Mouse (Mus musculus) G1E-ER4 (cell line): ENCODE results near the gene Gtpbp6. TPM values are rescaled to one million over a fixed set of nuclear protein-coding genes. Genes with fewer than 3 reads are reported as not detected.
"Not testable (repeated sequence)": the region's sequence is repeated elsewhere in the genome, so short reads cannot be mapped to it uniquely, and the experiment has no call there.

Experiments
- GATA1 ChIP-seq: IDR thresholded peaks from one replicate; pipeline ENCODE4 v1.8.0; 2012; ENCODE audit warnings: low read length, inconsistent platforms
- polyA plus RNA-seq: library from polyadenylated mRNA; stranded (reverse); fragments of >175 nt; gene quantifications from 2 replicates; pipeline ENCODE4 v1.2.3, GENCODE M21; 2012

Gtpbp6 gene
- polyA plus RNA-seq, 1 experiment: 43.7 TPM

DNA sequence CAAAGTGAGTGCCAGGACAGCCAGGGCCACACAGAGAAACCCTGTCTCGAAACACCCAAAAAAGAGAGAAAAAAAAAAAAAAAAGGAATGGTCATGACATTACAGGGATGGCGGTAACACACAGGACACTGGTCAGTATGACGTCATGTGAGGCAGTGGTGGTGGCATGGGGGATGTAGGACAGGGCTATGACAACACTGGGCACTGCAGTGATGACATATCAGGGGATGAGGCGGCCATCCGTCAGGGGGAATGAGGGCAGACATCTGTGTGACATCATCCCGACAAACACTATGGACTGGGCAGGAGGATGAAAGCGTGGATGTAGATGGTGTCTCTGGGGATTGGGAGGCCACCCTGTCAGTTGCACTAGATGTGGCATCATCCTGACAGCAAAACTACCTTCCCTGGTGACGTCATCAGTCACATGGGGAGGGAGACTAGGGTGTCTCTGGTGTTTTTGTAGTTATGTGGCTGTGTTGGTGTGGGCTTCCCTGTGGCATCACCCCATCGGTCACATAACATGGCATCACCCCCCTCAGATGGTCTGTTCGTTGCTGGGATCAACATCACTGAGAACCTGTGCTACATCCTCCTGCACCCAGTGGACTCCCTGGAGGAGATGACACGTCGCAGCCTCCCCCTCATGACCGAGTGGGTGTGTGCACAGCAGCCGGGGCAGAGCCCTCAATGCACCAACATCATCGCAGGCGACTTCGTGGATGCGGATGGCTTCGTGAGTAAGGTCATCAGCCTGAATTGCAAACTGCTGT, 5.0 kb downstream of the Gtpbp6 start:
- TF ChIP-seq GATA1: no peak

DNA sequence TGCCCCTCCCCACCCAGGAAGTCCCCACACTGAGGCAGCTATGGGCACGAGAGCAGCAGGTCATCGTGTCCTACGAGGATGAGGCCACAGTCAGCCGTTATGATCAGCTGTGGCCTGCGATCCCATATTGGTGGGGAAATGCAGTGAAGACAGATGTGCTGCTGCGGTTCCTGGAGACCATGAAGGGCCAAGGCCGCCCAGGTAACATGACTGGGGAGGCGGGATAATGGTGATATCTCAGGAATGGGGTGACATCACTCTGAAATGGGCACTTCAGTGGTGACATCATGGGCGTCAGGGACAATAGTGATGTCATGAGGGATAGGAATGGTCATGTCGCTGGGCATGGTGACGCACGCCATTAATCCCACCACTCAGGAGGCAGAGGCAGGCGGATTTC, 5.6 kb downstream of the Gtpbp6 start:
- TF ChIP-seq GATA1: no peak

DNA sequence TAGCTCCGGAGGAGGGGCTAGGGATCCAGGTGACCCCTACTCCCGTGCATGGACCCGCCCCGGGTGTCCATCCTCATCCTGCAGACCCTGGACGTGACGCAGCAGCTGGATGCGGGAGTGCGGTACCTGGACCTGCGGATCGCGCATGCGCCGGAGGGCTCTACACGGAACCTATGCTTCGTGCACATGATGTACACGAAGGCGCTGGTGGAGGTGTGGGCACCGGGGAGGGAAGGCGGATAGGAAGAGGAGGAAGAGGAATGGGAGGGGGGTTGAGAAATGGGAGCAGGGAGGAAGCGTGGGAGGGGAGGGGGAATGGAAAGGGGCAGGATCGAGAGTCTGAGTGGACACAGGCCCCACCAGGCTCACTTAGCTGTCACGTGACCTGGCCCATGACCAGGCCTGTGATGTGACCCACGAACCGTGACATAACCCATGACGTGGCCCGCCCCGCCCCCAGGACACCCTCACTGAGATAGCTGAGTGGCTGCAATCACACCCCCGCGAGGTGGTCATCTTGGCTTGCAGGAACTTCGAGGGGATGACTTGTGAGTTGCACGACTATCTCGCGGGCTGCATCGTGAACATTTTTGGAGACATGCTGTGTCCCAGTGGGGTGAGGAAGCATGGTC, 6.2 kb downstream of the Gtpbp6 start:
- no peak for TF ChIP-seq GATA1

DNA sequence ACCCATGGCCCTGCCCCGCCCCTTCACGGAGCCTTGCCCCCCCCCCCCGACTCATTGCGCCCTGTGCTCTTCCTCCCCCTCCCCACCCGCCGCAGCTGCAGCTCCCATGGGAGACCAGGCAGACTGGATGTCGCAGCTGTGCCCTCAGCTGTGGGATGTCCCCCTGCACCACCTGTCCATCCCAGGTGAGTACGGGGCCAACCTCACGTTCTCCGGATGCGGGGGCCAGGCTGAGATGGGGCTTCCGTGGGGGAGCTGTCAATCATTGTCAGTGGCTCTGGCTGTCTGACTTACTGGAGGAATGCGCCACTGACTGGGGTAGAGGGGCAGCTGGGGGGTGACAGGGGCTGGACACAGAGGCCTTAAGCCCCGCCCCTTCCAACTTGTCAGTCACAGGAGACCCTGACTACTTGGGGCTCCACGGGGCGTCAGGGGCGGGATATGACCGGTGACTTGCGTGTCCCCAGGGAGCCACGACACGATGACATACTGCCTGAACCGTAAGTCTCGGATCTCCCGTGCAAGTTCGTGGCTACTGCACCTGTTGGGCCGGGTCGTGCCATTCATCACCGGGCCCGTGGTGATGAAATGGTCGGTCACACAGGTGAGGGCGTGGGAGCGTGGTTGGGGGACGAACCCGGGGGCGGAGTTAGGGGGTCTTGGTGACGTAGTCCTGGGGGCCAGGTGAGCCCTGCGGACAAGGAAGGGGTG, 6.9 kb downstream of the Gtpbp6 start:
- no peak for TF ChIP-seq GATA1

DNA sequence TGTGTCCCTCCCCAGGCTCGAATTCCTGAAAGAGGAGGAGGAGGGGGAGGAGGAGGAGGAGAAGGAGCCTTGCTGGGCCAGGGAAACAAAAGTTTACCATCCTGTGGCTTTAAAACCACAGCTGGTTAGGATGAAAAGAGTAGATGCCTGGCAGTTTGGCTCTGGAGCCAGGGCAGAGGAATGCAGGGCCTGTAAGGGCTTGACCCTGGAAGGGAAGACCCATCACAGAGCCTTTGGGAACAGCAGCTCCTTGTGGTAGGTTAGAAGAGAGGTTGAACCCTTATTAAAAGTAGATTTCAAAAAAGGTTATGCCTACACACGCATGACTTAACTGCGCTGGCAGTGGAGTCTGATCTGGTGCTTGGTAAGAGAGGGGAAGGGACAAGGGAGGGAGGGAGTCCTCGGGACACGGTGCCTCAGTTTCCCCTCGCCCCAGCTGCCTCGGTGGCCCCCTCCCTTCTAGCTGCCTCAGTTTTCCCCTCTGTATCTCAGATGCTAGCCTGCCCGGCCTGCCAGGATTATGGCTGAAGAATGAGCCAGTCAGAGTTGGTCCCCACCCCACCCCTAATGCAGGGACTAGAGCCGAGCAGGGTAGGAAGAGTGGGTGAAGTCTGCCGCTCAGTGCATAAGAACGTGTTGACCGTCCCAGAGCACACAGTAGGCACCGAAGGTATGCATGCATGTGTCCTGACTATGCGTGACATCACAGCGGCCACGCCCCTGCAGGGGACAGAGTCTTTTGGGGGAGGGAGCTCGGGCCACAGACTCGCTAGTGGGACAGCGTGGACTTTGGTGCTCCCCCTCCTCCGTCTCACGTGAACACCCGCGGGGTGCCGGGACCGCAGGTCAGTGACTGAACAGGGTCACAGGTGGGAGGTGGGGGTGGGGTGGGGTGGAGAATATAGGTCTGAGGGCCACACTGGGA, 8.1 kb downstream of the Gtpbp6 start, which contains the start of gene Plcxd1:
TSS of gene Plcxd1 (plus strand) at position 314 of the 925 bp plus-strand sequence.
- no peak for TF ChIP-seq GATA1

DNA sequence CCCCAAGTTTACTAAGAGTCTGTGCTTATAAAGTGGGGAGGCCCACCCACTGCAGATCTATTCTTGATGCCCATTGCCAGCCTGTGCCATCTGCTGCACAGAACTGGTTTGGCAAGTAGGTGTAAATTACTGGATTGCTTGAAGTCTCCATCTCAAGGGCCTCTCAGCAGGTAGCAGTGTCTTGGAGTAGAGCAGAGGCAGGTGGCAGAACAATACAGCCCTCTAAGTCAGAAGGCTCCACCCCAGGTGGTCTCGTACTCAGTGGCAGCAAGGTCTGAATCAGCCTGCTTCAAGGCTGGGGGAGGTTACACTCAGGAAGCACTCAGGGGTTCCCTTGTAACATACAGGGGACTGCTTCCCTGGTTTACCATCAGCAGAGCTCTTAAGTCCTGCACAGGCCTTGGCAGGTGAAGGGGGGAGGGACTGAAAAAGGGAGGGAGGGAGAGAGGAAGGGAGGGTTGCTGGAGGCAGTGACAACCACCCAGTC, 9.0 kb downstream of the Gtpbp6 start:
- TF ChIP-seq GATA1: no peak

DNA sequence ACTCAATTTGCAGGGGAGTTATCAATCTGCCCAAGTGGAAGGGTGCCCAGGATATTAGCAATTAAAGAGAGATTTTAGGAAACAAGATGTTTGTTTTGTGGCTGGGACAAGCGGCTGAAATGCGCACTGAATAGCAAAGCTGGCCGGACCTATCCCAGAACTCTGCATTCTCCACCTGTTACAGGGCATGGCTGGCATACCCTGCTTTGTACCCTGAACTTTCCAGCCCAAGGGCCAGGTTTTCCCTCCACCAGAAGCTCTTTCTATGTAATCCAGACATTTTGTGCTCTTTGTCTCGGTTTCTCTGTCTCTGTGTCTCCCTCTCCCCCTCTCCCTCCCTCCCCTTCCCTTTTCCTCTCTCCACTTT, 13.2 kb downstream of the Gtpbp6 start:
- no peak for TF ChIP-seq GATA1

DNA sequence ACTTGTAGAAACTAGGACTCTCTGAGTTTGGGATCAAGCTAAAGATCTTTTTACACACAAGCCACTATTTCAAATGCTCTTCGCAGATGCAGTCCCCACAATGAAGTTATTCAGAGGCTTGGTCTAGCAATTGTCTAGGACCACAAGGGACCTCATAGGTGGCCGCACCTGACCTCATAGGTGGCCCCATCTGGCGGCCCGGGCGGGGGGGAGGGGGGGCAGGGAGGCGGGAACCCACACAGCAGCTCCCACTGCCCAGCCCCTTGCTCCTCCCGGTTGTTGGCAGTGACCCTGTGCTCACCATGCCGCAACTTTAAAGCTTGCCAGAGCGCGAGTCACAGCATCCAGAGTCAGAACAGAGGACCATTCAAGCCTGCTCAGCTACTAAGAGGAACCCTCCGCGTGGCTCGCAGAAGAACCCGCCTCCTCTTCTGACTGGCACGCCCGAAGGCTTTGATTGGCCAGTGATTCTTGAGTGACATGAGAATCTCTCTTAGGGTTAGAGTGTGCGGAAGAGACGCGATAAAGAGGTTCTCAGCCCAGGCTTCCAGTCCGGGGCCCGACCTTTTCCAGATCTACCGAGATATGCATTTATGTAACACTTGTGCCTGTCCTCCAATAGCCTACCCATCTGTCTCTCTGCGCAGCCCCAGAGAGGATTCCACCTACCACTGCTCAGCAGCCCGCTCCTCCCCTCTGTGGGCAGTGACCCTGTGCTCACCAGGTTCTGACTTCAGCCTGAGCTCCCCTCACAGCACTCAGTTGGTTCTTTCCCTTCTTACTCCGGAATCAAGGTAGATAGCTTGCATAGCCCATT, 13.8 kb downstream of the Gtpbp6 start, which contains the start of gene Gm35315:
TSS of gene Gm35315 (minus strand) at position 391 of the 817 bp plus-strand sequence.
- no peak for TF ChIP-seq GATA1

DNA sequence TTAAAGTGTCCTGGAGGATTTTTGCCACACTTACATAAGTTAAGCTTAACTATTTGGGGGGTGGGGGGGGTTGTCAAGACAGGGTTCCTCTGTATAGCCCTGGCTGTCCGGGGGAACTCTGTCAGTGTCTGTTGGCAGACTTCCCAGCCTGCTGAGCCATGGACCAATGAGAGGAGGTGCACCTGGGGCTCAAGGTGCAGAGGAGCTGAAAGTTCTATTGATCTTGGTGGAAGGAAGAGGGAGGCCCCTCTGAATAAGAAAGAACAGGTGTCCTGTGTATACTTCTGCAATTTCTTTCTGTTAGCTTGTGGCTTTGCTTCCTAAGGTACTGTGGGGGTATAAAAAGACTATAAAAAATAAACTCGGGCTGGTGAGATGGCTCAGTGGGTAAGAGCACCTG, 16.5 kb downstream of the Gtpbp6 start:
- no peak for TF ChIP-seq GATA1

DNA sequence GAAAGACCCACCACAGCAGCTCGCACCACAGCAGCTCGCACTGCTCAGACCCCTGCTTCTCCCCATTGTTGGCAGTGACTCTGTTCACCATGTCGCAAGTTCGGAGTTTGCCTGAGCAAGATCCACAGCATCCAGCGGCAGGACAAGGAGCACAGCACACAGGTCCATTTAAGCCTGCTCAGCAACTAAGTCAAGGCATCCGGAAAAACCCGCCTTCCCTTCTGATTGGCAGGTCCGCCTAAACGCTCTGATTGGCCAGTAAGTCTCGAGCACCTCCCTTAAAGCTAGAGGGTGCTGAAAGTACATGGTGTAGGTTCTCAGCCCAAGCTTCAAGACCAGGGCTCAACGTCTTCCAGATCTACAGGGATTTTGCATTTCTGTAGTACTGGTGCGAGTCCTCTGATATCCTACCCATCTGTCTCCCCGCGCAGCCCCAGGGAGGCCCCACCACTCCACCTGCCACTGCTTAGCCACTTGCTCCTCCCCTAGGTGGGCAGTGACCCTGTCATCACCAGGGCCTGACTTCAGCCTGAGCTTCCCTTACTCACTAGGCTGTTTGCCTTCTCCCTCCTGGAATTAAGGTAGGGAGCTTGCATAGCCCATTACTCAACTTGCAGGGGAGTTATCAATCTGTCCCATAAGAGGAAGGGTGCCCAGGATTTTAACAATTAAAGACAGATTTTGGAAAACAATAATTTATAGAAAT, 21.7 kb downstream of the Gtpbp6 start:
- no peak for TF ChIP-seq GATA1

DNA sequence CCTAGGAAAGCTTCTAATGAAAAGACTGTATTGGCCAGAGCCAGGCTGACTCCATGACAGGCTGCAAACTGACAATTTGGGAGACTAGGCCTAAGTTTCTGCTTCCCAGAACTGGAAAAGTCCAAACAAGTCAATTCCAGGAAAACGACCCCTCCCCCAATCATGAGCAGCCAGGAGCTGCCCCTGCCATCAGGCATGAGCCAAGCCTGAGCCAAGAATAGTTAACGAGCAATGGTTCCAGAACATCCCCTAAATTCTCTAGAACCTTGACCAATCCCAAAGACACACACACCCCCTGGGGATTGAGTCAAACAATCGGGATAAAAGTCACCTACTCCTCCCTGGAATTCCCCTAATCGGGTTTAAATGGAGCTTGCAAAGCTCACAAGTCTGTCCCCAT, 25.0 kb downstream of the Gtpbp6 start:
- no peak for TF ChIP-seq GATA1

DNA sequence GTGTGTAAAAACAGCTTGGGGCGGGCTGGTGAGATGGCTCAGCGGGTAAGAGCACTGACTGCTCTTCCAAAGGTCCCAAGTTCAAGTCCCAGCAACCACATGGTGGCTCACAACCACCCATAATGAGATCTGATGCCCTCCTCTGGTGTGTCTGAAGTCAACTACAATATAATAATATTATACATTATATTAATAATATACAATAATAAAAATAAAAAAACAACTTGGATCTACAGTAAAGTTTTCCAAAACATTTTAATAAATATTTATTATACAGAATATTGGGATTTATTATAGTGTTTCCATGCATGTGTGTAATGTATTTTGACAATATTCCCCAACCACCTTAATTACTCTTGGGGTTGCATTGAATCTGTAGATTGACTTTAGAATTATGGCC, 35.6 kb downstream of the Gtpbp6 start, which contains the start of gene Gm17655:
TSS of gene Gm17655 (minus strand) at position 101 of the 400 bp plus-strand sequence.
- TF ChIP-seq GATA1: not testable (repeated sequence)

DNA sequence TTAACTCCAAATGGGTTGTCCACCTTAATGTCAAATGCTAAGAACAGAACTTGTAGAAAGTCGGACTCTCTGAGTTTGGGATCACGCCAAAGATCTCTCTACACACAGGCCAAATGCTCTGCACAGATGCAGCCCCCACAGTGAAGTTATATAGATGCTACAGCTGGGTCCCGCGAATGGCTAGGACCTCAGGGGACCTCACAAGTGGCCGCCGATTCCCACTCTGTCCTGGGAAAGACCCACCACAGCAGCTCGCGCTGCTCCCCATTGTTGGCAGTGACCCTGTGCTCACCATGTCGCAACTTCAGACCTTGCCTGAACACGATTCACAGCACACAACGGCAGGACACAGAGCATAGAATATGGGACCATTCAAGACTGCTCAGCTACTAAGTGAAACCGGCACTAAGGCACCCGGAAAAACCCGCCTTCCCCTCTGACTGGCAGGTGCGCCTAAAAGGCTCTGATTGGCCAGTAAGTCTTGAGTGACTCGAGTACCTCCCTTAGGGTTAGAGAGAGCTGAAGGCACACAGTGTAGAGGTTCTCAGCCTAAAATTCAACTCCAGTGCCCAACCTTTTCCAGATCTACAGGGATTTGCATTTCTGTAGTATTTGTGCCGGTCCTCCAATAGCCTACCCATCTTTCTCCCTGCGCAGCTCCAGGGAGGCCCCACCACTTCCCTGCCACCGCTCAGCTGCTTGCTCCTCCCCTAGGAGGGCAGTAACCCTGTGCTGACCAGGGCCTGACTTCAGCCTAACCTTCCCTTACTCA, 50.2 kb downstream of the Gtpbp6 start:
- TF ChIP-seq GATA1: no peak

Other genes starting within 250 kb of the Gtpbp6 start
- gene Gm15446, start 184.8 kb downstream of the Gtpbp6 start, polyA plus RNA-seq: 0.13 and 0.26 TPM in 2 replicates
- gene Zfp932, start 111.7 kb downstream of the Gtpbp6 start, polyA plus RNA-seq: 0.49 and 0.69 TPM in 2 replicates
- gene Gm17655, start 35.7 kb downstream of the Gtpbp6 start, polyA plus RNA-seq: 0.03 TPM in 1 of 2 replicates, not detected in the other
- 0.04 and 0.13 TPM in 2 replicates for gene Gm35315, start 13.8 kb downstream of the Gtpbp6 start, polyA plus RNA-seq
- gene Plcxd1, start 8.2 kb downstream of the Gtpbp6 start, polyA plus RNA-seq: 0.02 TPM in 1 of 2 replicates, not detected in the other
- 0.56 and 0.67 TPM in 2 replicates for gene Zfp605, start 1.9 kb upstream of the Gtpbp6 start, polyA plus RNA-seq
- gene Chfr, start 27.6 kb upstream of the Gtpbp6 start, polyA plus RNA-seq: 43.4 and 44.0 TPM in 2 replicates
- 3.1 and 3.8 TPM in 2 replicates for gene Golga3, start 68.5 kb upstream of the Gtpbp6 start, polyA plus RNA-seq
- 8.1 and 14.8 TPM in 2 replicates for gene Ankle2, start 122.8 kb upstream of the Gtpbp6 start, polyA plus RNA-seq
- 26.3 and 27.2 TPM in 2 replicates for gene Pgam5, start 161.7 kb upstream of the Gtpbp6 start, polyA plus RNA-seq
- gene Pxmp2, start 178.0 kb upstream of the Gtpbp6 start, polyA plus RNA-seq: 41.5 and 51.4 TPM in 2 replicates
- gene Pole, start 178.1 kb upstream of the Gtpbp6 start, polyA plus RNA-seq: 23.3 and 35.0 TPM in 2 replicates
- not detected in 2 replicates for gene P2rx2, start 235.0 kb upstream of the Gtpbp6 start, polyA plus RNA-seq
- not detected in 2 replicates for gene Lrcol1, start 236.5 kb upstream of the Gtpbp6 start, polyA plus RNA-seq